Mouse (Mus musculus): Measurements from ENCODE around the gene Leo1.

Leo1 gene

DNA sequence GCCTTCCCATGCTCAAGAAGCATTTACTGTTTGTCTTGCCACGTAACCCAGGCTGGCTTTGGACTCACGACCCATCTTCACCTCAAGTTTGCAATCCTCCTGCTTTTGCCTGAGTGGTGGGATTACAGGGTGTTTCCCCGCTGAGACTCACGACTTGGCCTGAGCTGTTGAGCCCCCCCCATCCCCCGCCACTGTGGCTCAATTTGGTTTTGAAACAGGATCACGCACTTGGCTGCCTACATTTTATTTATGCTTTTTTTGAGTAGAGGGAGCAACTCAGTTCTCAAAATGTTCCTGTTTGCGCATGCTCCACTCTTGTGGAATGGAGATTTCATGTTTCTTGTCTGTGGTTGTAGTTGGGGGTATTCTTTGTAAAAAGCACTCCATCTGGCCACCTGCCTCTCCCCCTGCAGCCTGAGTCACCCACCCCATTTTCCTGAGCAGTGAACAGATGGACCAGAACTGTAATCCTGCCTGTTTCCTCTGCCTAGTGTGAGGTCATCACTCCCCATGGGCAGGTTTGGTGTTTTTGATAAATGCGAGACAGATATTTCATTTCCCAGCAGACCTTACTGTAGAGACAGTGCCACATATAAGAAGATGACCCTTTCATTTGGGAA lies 37.9 kb downstream of the Leo1 start:
- DNase-seq = no peak

DNA sequence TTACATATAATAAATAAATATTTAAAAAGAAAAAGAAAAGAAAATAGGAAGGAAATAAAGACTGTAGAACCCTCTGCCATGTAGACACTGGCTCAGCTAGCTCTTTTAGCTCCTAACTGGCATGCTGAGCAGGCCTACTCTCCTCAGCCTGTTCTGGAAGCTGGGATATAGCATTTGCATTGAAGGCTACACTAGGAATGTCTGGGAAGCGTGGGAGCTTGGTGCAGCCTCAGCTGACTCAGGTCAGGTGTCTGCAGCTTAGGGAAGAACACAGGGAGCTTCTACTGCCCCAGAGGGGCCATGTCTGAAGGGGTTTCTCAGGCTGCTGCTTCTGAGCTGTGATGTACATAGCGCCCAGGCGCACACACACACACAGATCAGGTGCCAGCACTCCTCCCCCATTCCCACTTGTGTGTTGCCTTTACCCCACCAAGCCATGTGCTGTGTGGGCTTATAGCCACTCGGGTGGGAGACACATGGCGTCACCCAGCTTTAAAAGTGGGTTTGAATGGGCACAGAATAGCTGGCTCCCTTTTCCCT lies 39.3 kb downstream of the Leo1 start:
- DNase-seq = no peak

- DNase-seq = peak; percentile 18
These were observed 43.9 kb downstream of the Leo1 start for GRCm38 (mm10) chr9:75485231-75485630.

DNA sequence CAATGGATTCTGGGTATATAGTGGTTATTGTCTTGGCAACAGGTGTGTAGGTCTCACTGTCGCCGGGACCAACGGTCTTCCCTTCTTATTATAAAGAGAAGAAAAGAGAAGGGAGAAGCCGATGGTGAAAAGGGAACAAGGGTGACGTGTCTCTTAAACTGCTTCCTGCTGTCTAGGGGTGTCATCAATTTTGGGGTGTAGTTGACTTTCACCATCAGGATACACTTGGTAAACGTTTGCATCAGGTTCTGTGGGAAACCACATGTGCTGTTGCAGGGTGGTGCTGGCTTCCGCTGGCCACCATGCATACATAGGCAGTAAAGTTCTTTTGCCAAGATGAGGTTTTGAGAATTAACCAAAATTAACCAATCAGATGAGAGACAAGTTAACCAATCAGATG lies 46.9 kb downstream of the Leo1 start:
- peak; percentile 43 for DNase-seq

GRCm38 (mm10) chr9:75494407-75495005 lies 53.2 kb downstream of the Leo1 start:
- peak; percentile 80 for DNase-seq

GRCm38 (mm10) chr9:75495945-75496344 lies 54.6 kb downstream of the Leo1 start:
- no peak for DNase-seq

DNA sequence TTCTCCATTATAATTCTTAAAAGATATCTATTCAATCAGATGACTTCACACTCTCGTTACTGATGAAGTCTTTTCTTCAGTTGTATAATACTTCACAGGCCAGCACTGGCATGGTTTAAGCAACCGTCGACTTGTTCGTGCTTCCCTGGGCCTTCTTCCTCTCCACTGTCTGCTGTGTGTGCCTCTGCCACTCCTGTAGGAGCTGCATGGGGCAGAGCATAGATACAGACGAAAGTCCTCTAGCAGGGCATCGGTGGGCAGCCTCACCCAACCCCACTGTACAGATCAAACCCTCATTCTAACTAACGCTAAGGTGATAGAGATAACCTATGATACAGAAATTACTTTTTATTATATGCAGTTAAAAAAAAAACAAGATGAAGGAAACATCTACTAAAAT lies 57.2 kb downstream of the Leo1 start:
- peak; percentile 83 for DNase-seq

- peak; percentile 52 for DNase-seq
These were observed 63.0 kb downstream of the Leo1 start for GRCm38 (mm10) chr9:75504311-75504710.

DNA sequence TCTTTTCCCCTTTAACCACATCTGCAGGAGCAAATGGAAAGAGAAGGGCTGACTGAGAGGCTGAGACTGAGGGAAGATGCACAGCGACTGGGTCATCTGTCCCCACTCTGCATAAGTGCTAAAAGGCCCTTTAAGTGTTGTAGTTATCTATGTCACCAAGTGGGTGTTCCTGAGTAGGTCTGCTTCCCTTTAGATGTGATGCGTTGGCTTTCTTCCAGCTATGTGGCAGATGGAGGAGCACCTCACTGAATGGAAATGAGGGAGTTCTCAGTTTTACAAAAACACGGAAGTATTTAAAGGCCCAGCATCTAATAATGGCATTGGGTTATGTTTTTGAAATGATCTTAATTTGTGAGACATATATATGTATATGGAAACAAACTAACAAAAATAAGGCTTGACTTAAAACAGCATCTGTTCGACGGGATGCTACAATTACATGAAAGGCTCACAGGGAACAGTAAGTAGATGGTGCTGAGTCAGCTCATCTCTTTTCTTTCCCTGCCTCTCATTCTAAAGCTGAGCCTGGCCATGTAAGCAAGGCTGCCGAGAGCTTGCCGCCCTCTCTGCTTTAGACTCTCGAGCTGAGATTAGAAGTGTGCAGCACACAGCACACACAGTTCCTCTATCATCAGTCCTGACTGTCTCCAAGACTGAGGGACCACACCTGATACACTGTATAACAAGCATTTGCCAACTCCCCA lies 70.1 kb downstream of the Leo1 start:
- DNase-seq = peak; percentile 28

DNA sequence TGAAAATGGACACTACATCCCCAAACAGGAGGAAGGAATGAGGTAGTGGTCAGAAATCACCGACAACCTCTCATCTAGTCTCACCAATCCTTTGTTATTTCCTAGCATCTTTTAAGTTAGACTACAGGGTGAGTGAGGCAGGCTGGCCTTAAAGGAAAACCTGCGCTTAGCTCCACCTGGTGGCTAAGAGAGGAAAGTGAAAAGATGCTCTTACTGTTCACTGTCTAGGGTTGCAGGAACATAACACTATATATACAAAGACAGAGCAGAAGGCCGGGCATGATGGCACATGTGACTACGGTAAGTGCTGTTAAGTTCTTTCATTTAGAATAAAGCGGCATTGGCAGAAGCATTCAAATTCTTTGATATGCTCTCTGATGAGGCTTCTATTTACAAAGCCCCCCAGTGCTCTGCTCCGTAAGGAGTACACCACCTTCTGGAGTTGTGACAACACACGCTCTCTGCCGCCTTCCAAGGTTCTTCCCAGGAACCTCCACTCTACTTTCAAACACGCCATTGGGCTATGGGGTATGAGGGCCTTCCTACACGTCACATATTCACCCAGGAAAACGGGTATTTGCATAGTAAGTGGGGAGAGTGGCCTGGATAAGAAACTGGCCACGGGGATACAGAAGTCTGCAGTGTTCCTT lies 74.3 kb downstream of the Leo1 start:
- DNase-seq = peak; percentile 78

Data from heart, adult 11 months (tissue).